Mouse (Mus musculus): ENCODE measurements around the gene Ankrd40.

Ankrd40 gene

GRCm38 (mm10) chr11:94324618-94325017 is 3.2 kb upstream of the Ankrd40 start:
- no peak for DNase-seq

- DNase-seq: peak; percentile 49
Observed at GRCm38 (mm10) chr11:94326961-94327411, 815 bp upstream of the Ankrd40 start.

GRCm38 (mm10) chr11:94328644-94329025 is 834 bp downstream of the Ankrd40 start:
- DNase-seq: no peak

GRCm38 (mm10) chr11:94329270-94329891 is 1.6 kb downstream of the Ankrd40 start:
- peak; percentile 57 for DNase-seq

GRCm38 (mm10) chr11:94330211-94330610 is 2.4 kb downstream of the Ankrd40 start:
- DNase-seq: no peak

- DNase-seq: no peak
Observed at GRCm38 (mm10) chr11:94332726-94333125, 4.9 kb downstream of the Ankrd40 start.

- no peak for DNase-seq
Observed at GRCm38 (mm10) chr11:94334386-94334968, 6.7 kb downstream of the Ankrd40 start.

- DNase-seq: no peak
Observed at GRCm38 (mm10) chr11:94336551-94336950, 8.8 kb downstream of the Ankrd40 start.

- no peak for DNase-seq
Observed at GRCm38 (mm10) chr11:94338347-94338746, 10.5 kb downstream of the Ankrd40 start.

GRCm38 (mm10) chr11:94339732-94340585 is 12.2 kb downstream of the Ankrd40 start:
- DNase-seq: peak; percentile 50

GRCm38 (mm10) chr11:94340948-94341933 is 13.4 kb downstream of the Ankrd40 start:
- no peak for DNase-seq

- no peak for DNase-seq
Observed at GRCm38 (mm10) chr11:94342114-94342905, 14.5 kb downstream of the Ankrd40 start.

- no peak for DNase-seq
Observed at GRCm38 (mm10) chr11:94343955-94344358, 16.2 kb downstream of the Ankrd40 start.

- no peak for DNase-seq
Observed at GRCm38 (mm10) chr11:94344470-94344869, 16.7 kb downstream of the Ankrd40 start.

- no peak for DNase-seq
Observed at GRCm38 (mm10) chr11:94345926-94346325, 18.1 kb downstream of the Ankrd40 start.

GRCm38 (mm10) chr11:94346611-94347010 is 18.8 kb downstream of the Ankrd40 start:
- no peak for DNase-seq

GRCm38 (mm10) chr11:94347063-94347575 is 19.3 kb downstream of the Ankrd40 start:
- no peak for DNase-seq

- no peak for DNase-seq
Observed at GRCm38 (mm10) chr11:94349839-94350238, 22.0 kb downstream of the Ankrd40 start.

- no peak for DNase-seq
Observed at GRCm38 (mm10) chr11:94350337-94350736, 22.5 kb downstream of the Ankrd40 start.

GRCm38 (mm10) chr11:94351094-94351493 is 23.3 kb downstream of the Ankrd40 start:
- DNase-seq: no peak

GRCm38 (mm10) chr11:94355521-94356217 is 27.9 kb downstream of the Ankrd40 start:
- DNase-seq: no peak

Data from kidney, adult 18-20 months (tissue).